Mouse (Mus musculus): ENCODE measurements around the gene Crip2. TPM values are rescaled to one million over a fixed set of nuclear protein-coding genes. Genes with fewer than 3 reads are reported as not detected.
A peak's percentile ranks its signal among the peaks of the same experiment; 100 is the strongest.

Gene Crip2
- polyA plus RNA-seq, 1 experiment = 2.3 TPM

DNA sequence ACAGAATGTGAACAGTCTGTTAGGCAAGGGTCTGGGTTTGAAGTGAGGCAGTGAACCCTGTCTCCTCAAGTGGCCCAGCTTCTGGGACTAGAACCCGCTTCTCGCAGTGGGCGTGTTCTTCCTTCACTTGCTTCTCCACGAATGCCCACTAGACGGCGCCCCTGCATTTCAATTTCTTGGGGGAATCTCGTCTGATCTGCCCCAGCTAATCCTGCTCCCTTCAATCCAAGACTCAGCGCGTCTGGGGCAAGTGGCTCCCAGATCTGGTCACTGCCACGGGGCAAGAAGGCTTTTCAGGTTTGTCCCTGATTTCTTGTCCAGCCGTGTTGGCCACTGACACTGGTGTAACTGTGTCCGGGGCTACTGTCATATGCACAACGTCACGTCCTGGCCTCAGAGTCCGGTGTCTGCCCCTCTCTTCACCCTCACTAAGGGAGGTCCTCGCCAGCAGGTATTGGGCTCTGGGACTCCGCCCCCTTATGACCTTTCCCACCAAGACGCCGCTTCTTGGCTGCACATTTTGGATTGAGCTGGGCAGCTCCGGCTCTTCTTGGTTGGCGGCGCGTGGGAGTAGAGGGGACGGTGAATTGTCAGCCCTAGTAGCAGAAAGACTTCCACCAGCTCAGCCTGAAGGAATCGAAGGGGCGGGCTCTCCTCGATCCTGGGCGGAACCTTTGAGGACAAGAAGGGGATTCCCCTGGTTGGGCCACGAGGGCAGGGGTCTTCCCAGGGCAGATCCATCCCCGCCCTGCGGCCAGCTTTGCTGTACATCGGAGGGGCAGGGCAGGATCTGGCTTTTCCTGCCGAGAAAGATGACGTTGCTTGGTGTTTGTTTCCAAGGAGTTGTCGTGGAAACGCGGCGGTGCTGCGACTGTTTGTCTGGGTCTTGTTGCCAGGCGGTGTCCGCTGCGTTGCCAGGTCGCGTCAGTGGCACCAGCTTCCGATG lies 6.3 kb downstream of the Crip2 start, which contains the start of gene Crip1:
TSS of gene Crip1 (plus strand) at position 205 of the 946 bp plus-strand sequence.
- TF ChIP-seq CTCF (IDR thresholded peaks at IDR 0.05; ENCODE audit: low read depth, low read length) (peak; percentile 93), POLR2A (IDR thresholded peaks at IDR 0.05; ENCODE audit: borderline replicate concordance, low read depth, low read length) (no peak)
- Histone ChIP-seq H3K4me3 (ENCODE audit: insufficient read depth, low read length) (peak within 1 kb of the TSS; percentile 55), H3K27ac (ENCODE audit: insufficient read depth, low read depth, low read length) (no peak within 1 kb of the TSS), H3K4me1 (ENCODE audit: control insufficient read depth, insufficient read depth, low read length) (peaks cover 4% of the 10 kb centered on the region)

DNA sequence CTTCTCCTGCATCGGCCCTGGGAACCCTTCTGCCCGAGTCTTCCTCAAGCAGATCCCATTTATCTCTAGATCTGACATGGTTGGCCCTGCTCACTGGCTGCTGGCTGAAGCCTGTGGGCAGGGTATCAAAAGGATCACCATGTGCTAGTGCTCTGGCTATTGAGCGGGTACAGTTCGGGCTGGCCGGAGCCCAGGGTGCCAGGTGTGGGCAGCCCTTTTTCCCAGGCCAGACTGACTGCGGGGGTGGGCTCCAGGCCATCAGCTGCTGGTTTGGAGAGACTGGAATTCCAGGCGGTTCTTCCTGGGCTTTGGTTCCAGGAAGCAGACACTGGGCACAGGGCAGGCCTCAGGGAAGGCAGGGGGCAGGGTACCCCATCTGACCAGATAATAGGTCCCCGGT lies 7.4 kb downstream of the Crip2 start:
- H3K27ac ChIP-seq (ENCODE audit: insufficient read depth, low read depth, low read length) = no peak overlapping the region
- no peak overlapping the region for H3K4me3 ChIP-seq (ENCODE audit: insufficient read depth, low read length)
- no peak for TF ChIP-seq POLR2A (IDR thresholded peaks at IDR 0.05; ENCODE audit: borderline replicate concordance, low read depth, low read length)
- TF ChIP-seq CTCF (IDR thresholded peaks at IDR 0.05; ENCODE audit: low read depth, low read length) = no peak

DNA sequence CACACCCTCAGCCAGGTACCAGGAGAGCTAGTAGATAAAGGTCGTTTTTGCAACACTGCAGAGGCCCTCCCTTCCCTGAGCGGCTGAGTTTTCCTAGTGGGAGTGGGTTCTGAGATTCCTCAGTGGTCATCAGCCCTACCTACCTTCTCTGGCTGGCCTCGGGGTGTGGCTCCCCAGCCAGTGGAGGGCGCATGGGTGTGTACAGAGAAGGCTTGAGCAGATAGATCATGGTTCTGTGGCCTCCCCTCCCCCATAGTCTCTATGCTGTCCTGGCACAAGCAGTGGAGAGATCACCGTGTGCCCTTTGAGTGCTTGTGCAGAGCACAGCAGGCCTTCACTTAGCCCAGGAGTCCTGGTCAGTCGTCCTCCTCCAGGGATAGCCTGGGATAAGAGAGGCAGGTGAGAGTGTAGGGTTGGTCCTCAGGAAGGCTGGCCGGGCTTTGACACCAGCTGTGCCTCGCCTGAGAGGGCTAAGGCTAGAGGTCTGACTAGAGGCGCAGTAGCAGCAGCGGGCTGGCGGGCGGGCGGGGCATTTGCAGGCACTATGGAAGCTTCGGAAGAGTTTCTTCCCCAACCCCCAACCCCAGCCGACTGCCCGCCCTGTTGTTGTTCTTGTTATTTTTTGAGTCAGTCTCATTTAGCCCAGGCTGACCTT lies 8.5 kb downstream of the Crip2 start:
- peaks cover 12% of the 10 kb centered on the region for H3K4me1 ChIP-seq (ENCODE audit: control insufficient read depth, insufficient read depth, low read length)
- no peak overlapping the region for H3K4me3 ChIP-seq (ENCODE audit: insufficient read depth, low read length)
- TF ChIP-seq CTCF (IDR thresholded peaks at IDR 0.05; ENCODE audit: low read depth, low read length) (no peak), POLR2A (IDR thresholded peaks at IDR 0.05; ENCODE audit: borderline replicate concordance, low read depth, low read length) (no peak)
- no peak overlapping the region for H3K27ac ChIP-seq (ENCODE audit: insufficient read depth, low read depth, low read length)

More for the DNA sequence above, 7.4 kb downstream of the Crip2 start:
- peaks cover 8% of the 10 kb centered on the region for H3K4me1 ChIP-seq (ENCODE audit: control insufficient read depth, insufficient read depth, low read length)

DNA sequence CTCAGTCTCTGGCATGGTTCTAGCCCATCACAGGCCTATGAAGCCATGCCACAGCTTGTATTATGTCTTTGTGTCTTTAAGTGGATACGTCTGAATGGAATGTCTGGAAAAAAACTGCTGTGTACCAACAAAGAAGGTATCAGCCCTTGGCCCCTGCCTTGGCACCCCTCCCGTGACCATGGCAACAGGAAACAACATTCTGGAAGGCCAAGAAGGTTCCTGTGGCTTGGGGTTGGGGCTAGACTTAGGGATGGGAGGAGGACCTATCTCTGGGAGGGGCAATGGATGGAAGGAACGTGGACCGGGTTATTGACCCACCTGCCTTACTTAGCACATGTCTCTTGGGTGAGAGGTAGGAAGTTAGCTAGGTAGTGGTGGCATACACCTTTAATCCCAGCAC lies 9.3 kb downstream of the Crip2 start:
- no peak overlapping the region for H3K27ac ChIP-seq (ENCODE audit: insufficient read depth, low read depth, low read length)
- no peak for TF ChIP-seq CTCF (IDR thresholded peaks at IDR 0.05; ENCODE audit: low read depth, low read length)
- no peak for TF ChIP-seq POLR2A (IDR thresholded peaks at IDR 0.05; ENCODE audit: borderline replicate concordance, low read depth, low read length)

DNA sequence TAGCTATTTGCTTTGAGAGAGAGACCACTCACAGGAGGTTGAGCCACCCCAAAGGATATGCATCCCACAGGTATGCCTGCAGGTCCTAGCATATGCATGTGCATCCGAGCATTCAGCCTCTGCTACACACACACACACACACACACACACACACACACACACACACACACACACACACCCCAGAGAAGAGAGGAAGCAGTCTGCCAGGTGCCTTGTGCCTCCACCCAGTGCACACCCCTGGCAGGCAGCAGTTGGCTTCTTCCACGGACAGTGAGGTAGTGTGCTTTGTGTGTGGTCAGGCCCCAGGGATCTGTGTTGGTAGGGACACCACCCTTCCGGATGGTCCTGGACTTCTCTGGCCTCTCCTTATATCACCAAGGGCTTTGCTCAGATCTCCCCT lies 9.9 kb downstream of the Crip2 start:
- no peak overlapping the region for H3K27ac ChIP-seq (ENCODE audit: insufficient read depth, low read depth, low read length)
- TF ChIP-seq POLR2A (IDR thresholded peaks at IDR 0.05; ENCODE audit: borderline replicate concordance, low read depth, low read length) = no peak
- H3K4me1 ChIP-seq (ENCODE audit: control insufficient read depth, insufficient read depth, low read length) = peaks cover 25% of the 10 kb centered on the region
- no peak overlapping the region for H3K4me3 ChIP-seq (ENCODE audit: insufficient read depth, low read length)

More for the DNA sequence above, 9.3 kb downstream of the Crip2 start:
- Histone ChIP-seq H3K4me1 (ENCODE audit: control insufficient read depth, insufficient read depth, low read length) (peaks cover 19% of the 10 kb centered on the region), H3K4me3 (ENCODE audit: insufficient read depth, low read length) (no peak overlapping the region)

DNA sequence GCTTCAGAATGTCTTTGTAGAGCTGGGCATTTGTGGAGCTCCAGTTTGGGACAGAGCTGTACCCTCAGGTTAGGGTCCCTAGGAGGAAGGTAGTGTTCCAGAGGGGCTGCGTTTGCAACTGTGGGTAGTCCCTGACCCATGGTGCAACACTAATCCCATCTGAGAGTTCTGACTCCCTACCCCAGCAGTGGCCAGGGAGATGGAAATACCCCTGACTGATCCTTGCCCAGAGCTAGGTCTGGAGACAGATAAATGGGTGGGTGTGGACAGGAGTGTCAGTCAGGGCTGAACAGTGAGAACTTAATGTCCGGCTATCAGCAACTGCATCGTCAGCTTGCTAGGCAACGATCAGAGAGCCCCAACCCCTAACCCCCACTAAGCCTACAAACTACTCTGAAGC lies 10.6 kb downstream of the Crip2 start:
- Histone ChIP-seq H3K27ac (ENCODE audit: insufficient read depth, low read depth, low read length) (no peak overlapping the region), H3K4me3 (ENCODE audit: insufficient read depth, low read length) (no peak overlapping the region), H3K4me1 (ENCODE audit: control insufficient read depth, insufficient read depth, low read length) (peaks cover 32% of the 10 kb centered on the region)
- TF ChIP-seq CTCF (IDR thresholded peaks at IDR 0.05; ENCODE audit: low read depth, low read length) (no peak), POLR2A (IDR thresholded peaks at IDR 0.05; ENCODE audit: borderline replicate concordance, low read depth, low read length) (no peak)

DNA sequence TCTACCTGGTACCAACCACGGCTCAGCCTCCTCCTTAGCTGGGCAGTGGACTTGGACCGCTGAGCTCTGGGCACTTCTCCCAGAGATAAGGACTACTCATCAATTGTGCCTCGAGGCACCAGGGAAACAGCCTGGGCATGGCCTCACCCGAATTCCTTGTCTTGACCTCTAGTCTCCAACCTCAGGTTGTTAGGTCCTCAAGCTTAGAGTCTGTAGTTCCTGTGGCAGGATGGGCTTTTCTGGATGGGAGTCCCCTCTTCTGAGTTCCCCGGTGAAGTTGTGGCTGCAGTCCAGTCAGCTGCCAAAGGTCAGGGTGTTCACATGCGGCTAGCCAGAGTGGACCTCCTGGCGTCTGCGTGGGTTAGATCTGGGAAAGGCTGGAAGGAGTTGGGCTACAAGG lies 11.0 kb downstream of the Crip2 start:
- TF ChIP-seq CTCF (IDR thresholded peaks at IDR 0.05; ENCODE audit: low read depth, low read length) = no peak
- TF ChIP-seq POLR2A (IDR thresholded peaks at IDR 0.05; ENCODE audit: borderline replicate concordance, low read depth, low read length) = no peak
- H3K27ac ChIP-seq (ENCODE audit: insufficient read depth, low read depth, low read length) = no peak overlapping the region
- no peak overlapping the region for H3K4me3 ChIP-seq (ENCODE audit: insufficient read depth, low read length)
- peaks cover 32% of the 10 kb centered on the region for H3K4me1 ChIP-seq (ENCODE audit: control insufficient read depth, insufficient read depth, low read length)

DNA sequence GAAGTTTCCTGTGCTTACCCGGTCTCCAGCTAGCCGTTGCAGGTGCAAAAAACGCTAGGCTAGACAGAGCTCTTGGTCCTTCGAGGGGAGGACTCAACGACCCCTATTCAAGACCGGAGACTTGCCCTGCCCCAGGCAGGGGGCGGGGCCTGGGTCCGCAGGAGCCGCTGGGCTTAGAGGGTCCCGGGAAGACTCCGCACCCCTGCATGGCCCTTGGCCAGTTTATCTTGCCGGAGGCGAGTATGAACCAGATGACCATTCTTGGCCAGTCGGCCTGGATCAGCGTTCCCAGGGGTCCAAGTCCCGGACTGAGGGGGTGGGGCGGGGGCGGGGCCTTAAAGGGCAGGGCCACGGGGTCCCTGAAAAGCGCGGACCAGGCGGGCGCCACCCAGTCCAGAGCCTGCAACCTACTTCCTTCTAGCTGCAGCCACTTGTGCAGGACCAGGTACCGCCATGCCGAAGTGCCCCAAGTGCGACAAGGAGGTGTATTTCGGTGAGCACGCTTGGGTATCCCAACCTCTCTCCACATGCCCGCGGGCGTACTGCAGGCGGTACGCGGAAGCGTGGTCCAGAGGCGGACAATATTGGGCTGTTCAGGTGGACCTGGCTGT lies 11.7 kb downstream of the Crip2 start:
- Histone ChIP-seq H3K4me1 (ENCODE audit: control insufficient read depth, insufficient read depth, low read length) (peaks cover 30% of the 10 kb centered on the region), H3K4me3 (ENCODE audit: insufficient read depth, low read length) (peak overlapping the region; percentile 63), H3K27ac (ENCODE audit: insufficient read depth, low read depth, low read length) (no peak overlapping the region)
- TF ChIP-seq POLR2A (IDR thresholded peaks at IDR 0.05; ENCODE audit: borderline replicate concordance, low read depth, low read length) (no peak), CTCF (IDR thresholded peaks at IDR 0.05; ENCODE audit: low read depth, low read length) (no peak)

DNA sequence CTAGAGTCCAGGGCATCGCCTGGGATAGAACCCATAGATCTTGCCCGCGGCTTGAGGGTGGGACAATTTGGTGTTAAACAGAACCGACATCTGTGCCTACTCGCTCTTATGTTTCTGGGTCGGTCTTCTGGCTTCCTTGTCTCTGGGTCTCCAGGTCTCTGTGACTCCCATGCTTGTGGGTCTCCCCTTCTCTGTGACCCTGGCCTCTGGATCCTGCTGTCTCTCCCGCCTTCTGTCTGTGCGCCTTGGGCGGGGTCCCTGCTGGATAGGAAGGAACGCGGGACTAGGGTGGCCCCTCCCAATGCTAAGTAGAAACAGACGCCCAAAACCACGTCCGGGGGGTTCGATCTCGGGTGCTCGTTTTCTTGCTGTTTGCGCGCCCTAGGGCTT lies 12.2 kb downstream of the Crip2 start:
- TF ChIP-seq POLR2A (IDR thresholded peaks at IDR 0.05; ENCODE audit: borderline replicate concordance, low read depth, low read length) (no peak), CTCF (IDR thresholded peaks at IDR 0.05; ENCODE audit: low read depth, low read length) (no peak)
- Histone ChIP-seq H3K27ac (ENCODE audit: insufficient read depth, low read depth, low read length) (no peak overlapping the region), H3K4me1 (ENCODE audit: control insufficient read depth, insufficient read depth, low read length) (peaks cover 28% of the 10 kb centered on the region), H3K4me3 (ENCODE audit: insufficient read depth, low read length) (peak overlapping the region; percentile 63)

All from bone marrow macrophage, adult 2 months (primary cell).